Mouse (Mus musculus): ENCODE data around the gene Slc9a9. TPM values are rescaled to one million over a fixed set of nuclear protein-coding genes. Genes with fewer than 3 reads are reported as not detected.

The Slc9a9 gene
- polyA plus RNA-seq, 2 experiments, result 1.1 to 1.3 TPM

DNA sequence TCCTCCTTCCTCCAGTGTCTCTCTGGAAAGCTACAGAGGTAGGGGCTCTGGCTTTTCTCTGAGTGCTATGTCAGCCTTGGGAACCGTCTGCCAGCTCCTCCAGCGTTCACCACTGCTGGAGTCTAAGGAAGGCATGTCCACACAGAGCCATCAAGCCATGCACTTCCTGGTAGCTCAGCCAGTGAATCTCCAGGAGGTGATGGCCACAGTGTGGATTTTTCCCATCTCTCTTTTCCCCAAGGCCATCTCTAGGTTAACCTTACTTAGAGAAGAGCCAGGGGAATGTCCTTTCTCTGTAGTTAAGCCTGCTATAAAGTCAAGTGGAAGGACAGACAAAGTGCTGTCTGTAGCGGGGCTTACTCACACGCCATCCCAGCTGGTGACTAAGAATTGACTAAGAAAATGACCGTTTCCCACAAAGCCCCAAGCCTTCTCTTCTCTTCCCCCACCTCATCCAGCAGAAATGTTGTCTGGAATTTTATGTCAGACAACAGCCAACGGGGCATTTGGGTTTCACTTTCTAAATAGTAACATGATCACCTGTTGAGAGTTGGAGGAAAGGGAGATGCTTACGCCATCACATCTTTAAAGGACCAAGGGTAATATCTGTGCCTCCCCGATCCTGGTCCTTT is 523.3 kb downstream of the Slc9a9 start:
- Histone ChIP-seq H3K9me3 (ENCODE audit: control insufficient read depth, low read length) (no peaks in the 10 kb centered on the region), H3K4me3 (ENCODE audit: insufficient read depth in 1 of 2, low read depth in 2 of 2, low read length in 2 of 2) (no peak overlapping the region), H3K4me1 (replicated peaks; ENCODE audit: control insufficient read depth in 2 of 2, insufficient read depth in 2 of 2, low read length in 1 of 2) (peaks cover 2 to 32% of the 10 kb centered on the region in 2 experiments; a peak in 2 of 4 replicates), H3K27ac (no peak overlapping the region), H3K4me2 (ENCODE audit: low read depth) (no peak overlapping the region), H3K9ac (replicated peaks) (no peak overlapping the region), H3K27me3 (ENCODE audit: control insufficient read depth, insufficient read depth, low read length) (no peaks in the 10 kb centered on the region), H3K36me3 (replicated peaks; ENCODE audit: control insufficient read depth, insufficient read depth, low read depth) (no peaks in the 10 kb centered on the region)
- 54% methylated on average over 8 of the region's 8 CpGs for WGBS (ENCODE audit: insufficient replicate concordance)
- DNase-seq (ENCODE audit: low read depth in 3 of 3, low spot score in 3 of 3) (no peak), ATAC-seq (ENCODE audit: insufficient read depth) (no peak)
- TF ChIP-seq EP300 (IDR thresholded peaks at IDR 0.05; ENCODE audit: low read depth), result no peak
- no peak for TF ChIP-seq CTCF (IDR thresholded peaks at IDR 0.05; ENCODE audit: low read depth)

- Histone ChIP-seq H3K4me2 (ENCODE audit: low read depth) (no peak overlapping the region), H3K36me3 (replicated peaks; ENCODE audit: control insufficient read depth, insufficient read depth, low read depth) (no peaks in the 10 kb centered on the region), H3K27ac (no peak overlapping the region), H3K9ac (replicated peaks) (no peak overlapping the region), H3K4me1 (replicated peaks; ENCODE audit: control insufficient read depth in 2 of 2, insufficient read depth in 2 of 2, low read length in 1 of 2) (peaks cover 2 to 26% of the 10 kb centered on the region in 2 experiments; a peak in 2 of 4 replicates), H3K4me3 (ENCODE audit: insufficient read depth in 1 of 2, low read depth in 2 of 2, low read length in 2 of 2) (no peak overlapping the region), H3K9me3 (ENCODE audit: control insufficient read depth, low read length) (no peaks in the 10 kb centered on the region), H3K27me3 (ENCODE audit: control insufficient read depth, insufficient read depth, low read length) (no peaks in the 10 kb centered on the region)
- WGBS (ENCODE audit: insufficient replicate concordance), result 49% methylated on average over 3 of the region's 3 CpGs
- ATAC-seq (ENCODE audit: insufficient read depth) (no peak), DNase-seq (ENCODE audit: low read depth in 3 of 3, low spot score in 3 of 3) (no peak)
- TF ChIP-seq EP300 (IDR thresholded peaks at IDR 0.05; ENCODE audit: low read depth), result no peak
- no peak for TF ChIP-seq CTCF (IDR thresholded peaks at IDR 0.05; ENCODE audit: low read depth)
Measured at GRCm38 (mm10) chr9:95193672-95194071, 524.0 kb downstream of the Slc9a9 start.

GRCm38 (mm10) chr9:95194158-95194557 is 524.4 kb downstream of the Slc9a9 start:
- Histone ChIP-seq H3K27ac (no peak overlapping the region), H3K4me3 (ENCODE audit: insufficient read depth in 1 of 2, low read depth in 2 of 2, low read length in 2 of 2) (no peak overlapping the region), H3K4me2 (ENCODE audit: low read depth) (no peak overlapping the region), H3K27me3 (ENCODE audit: control insufficient read depth, insufficient read depth, low read length) (no peaks in the 10 kb centered on the region), H3K36me3 (replicated peaks; ENCODE audit: control insufficient read depth, insufficient read depth, low read depth) (no peaks in the 10 kb centered on the region), H3K9ac (replicated peaks) (no peak overlapping the region), H3K9me3 (ENCODE audit: control insufficient read depth, low read length) (no peaks in the 10 kb centered on the region), H3K4me1 (replicated peaks; ENCODE audit: control insufficient read depth in 2 of 2, insufficient read depth in 2 of 2, low read length in 1 of 2) (peaks cover 2 to 24% of the 10 kb centered on the region in 2 experiments; a peak in 2 of 4 replicates)
- no peak for DNase-seq (ENCODE audit: low read depth in 3 of 3, low spot score in 3 of 3)
- WGBS (ENCODE audit: insufficient replicate concordance), result 17% methylated on average over 5 of the region's 5 CpGs
- ATAC-seq (ENCODE audit: insufficient read depth), result no peak
- TF ChIP-seq EP300 (IDR thresholded peaks at IDR 0.05; ENCODE audit: low read depth) (no peak), CTCF (IDR thresholded peaks at IDR 0.05; ENCODE audit: low read depth) (no peak)

DNA sequence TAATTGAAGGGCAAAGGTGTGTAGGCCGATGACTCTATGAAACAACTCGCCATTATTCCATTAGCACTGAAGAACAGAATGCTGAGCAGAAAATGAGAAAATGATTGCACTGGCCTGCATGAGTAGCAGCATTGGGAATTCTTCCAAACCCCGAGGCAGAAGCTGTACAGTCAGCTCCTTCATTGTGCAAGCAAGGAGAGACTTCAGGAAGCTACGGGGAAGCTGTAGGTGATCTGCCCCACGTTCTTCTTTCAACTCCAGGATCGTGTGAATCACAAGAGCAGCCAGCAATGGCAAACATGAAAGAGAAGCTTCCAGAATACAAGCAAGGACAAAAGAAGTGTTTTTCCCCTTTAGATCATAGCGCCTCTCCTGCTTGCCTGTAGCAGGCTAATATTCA is 538.0 kb downstream of the Slc9a9 start:
- TF ChIP-seq EP300 (IDR thresholded peaks at IDR 0.05; ENCODE audit: low read depth) (no peak), CTCF (IDR thresholded peaks at IDR 0.05; ENCODE audit: low read depth) (no peak)
- no peak for DNase-seq (ENCODE audit: low read depth in 3 of 3, low spot score in 3 of 3)
- H3K9me3 ChIP-seq (ENCODE audit: control insufficient read depth, low read length), result no peaks in the 10 kb centered on the region
- H3K4me2 ChIP-seq (ENCODE audit: low read depth), result no peak overlapping the region
- no peak overlapping the region for H3K9ac ChIP-seq (replicated peaks)
- no peak for ATAC-seq (ENCODE audit: insufficient read depth)
- H3K4me3 ChIP-seq (ENCODE audit: insufficient read depth in 1 of 2, low read depth in 2 of 2, low read length in 2 of 2), result no peak overlapping the region
- no peaks in the 10 kb centered on the region for H3K36me3 ChIP-seq (replicated peaks; ENCODE audit: control insufficient read depth, insufficient read depth, low read depth)
- no peaks in the 10 kb centered on the region for H3K4me1 ChIP-seq (replicated peaks; ENCODE audit: control insufficient read depth in 2 of 2, insufficient read depth in 2 of 2, low read length in 1 of 2)
- no peak overlapping the region for H3K27ac ChIP-seq
- WGBS (ENCODE audit: insufficient replicate concordance), result 58% methylated on average over 7 of the region's 7 CpGs
- no peaks in the 10 kb centered on the region for H3K27me3 ChIP-seq (ENCODE audit: control insufficient read depth, insufficient read depth, low read length)

DNA sequence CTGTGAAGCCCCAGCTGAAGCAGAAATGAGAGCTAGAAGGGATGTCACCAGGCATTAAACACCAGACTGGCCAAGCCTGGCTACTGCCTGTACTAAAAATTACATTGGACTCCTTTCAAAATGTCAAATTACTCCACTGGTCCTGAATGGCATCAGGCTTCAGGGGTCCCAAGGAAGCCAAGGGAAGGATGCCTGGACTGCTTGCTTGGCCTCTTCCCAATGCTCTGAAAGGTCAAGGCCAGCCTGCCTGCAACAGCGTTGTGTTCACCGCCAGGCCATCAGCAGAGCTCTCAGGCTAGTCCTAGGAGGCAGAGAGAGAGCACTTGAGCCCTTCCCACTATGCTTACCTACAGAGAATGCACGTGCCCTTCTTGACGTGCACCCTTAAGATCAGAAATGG is 539.0 kb downstream of the Slc9a9 start:
- H3K9me3 ChIP-seq (ENCODE audit: control insufficient read depth, low read length), result no peaks in the 10 kb centered on the region
- WGBS (ENCODE audit: insufficient replicate concordance), result 77% methylated on average over 4 of the region's 4 CpGs
- H3K36me3 ChIP-seq (replicated peaks; ENCODE audit: control insufficient read depth, insufficient read depth, low read depth), result no peaks in the 10 kb centered on the region
- ATAC-seq (ENCODE audit: insufficient read depth), result no peak
- H3K27ac ChIP-seq, result no peak overlapping the region
- TF ChIP-seq EP300 (IDR thresholded peaks at IDR 0.05; ENCODE audit: low read depth) (no peak), CTCF (IDR thresholded peaks at IDR 0.05; ENCODE audit: low read depth) (no peak)
- H3K9ac ChIP-seq (replicated peaks), result no peak overlapping the region
- no peak overlapping the region for H3K4me2 ChIP-seq (ENCODE audit: low read depth)
- no peak overlapping the region for H3K4me3 ChIP-seq (ENCODE audit: insufficient read depth in 1 of 2, low read depth in 2 of 2, low read length in 2 of 2)
- no peaks in the 10 kb centered on the region for H3K27me3 ChIP-seq (ENCODE audit: control insufficient read depth, insufficient read depth, low read length)
- no peak for DNase-seq (ENCODE audit: low read depth in 3 of 3, low spot score in 3 of 3)
- H3K4me1 ChIP-seq (replicated peaks; ENCODE audit: control insufficient read depth in 2 of 2, insufficient read depth in 2 of 2, low read length in 1 of 2), result no peaks in the 10 kb centered on the region
